Mouse (Mus musculus): Measurements from ENCODE around the gene Gnptab. TPM values are rescaled to one million over a fixed set of nuclear protein-coding genes. Genes with fewer than 3 reads are reported as not detected.
"Not testable (repeated sequence)": the region's sequence is repeated elsewhere in the genome, so short reads cannot be mapped to it uniquely, and the experiment has no call there.

The Gnptab gene
- polyA plus RNA-seq, 1 experiment, result 6.1 TPM

- 79% methylated on average over 12 of the region's 12 CpGs for WGBS
- DNase-seq (ENCODE audit: low read depth, low spot score), result no peak
Measured at GRCm38 (mm10) chr10:88407875-88408631, 29.1 kb downstream of the Gnptab start.

GRCm38 (mm10) chr10:88409751-88410150 is 30.8 kb downstream of the Gnptab start:
- no peak for DNase-seq (ENCODE audit: low read depth, low spot score)
- WGBS, result 62% methylated on average over 2 of the region's 2 CpGs

- 80% methylated on average over 17 of the region's 17 CpGs for WGBS
- no peak for DNase-seq (ENCODE audit: low read depth, low spot score)
Measured at GRCm38 (mm10) chr10:88412290-88412995, 33.5 kb downstream of the Gnptab start.

GRCm38 (mm10) chr10:88417686-88418085 is 38.8 kb downstream of the Gnptab start:
- WGBS, result 89% methylated on average over 5 of the region's 5 CpGs
- DNase-seq (ENCODE audit: low read depth, low spot score), result no peak

GRCm38 (mm10) chr10:88420141-88420541 is 41.2 kb downstream of the Gnptab start:
- 74% methylated on average over 11 of the region's 11 CpGs for WGBS
- DNase-seq (ENCODE audit: low read depth, low spot score), result no peak

GRCm38 (mm10) chr10:88420655-88421435 is 41.9 kb downstream of the Gnptab start:
- no peak for DNase-seq (ENCODE audit: low read depth, low spot score)
- WGBS, result 88% methylated on average over 19 of the region's 19 CpGs

GRCm38 (mm10) chr10:88426158-88426816 is 47.4 kb downstream of the Gnptab start:
- 95% methylated on average over 2 of the region's 2 CpGs for WGBS
- DNase-seq (ENCODE audit: low read depth, low spot score), result peak; percentile 44

GRCm38 (mm10) chr10:88426896-88427295 is 48.0 kb downstream of the Gnptab start:
- DNase-seq (ENCODE audit: low read depth, low spot score), result no peak
- 54% methylated on average over 5 of the region's 5 CpGs for WGBS

GRCm38 (mm10) chr10:88427998-88428397 is 49.1 kb downstream of the Gnptab start:
- no peak for DNase-seq (ENCODE audit: low read depth, low spot score)
- WGBS, result 92% methylated on average over 6 of the region's 6 CpGs

- DNase-seq (ENCODE audit: low read depth, low spot score), result no peak
- WGBS, result 76% methylated on average over 6 of the region's 6 CpGs
Measured at GRCm38 (mm10) chr10:88441224-88441623, 62.3 kb downstream of the Gnptab start.

- WGBS, result 41% methylated on average over 2 of the region's 2 CpGs
- peak; percentile 6 for DNase-seq (ENCODE audit: low read depth, low spot score)
Measured at GRCm38 (mm10) chr10:88451221-88451620, 72.3 kb downstream of the Gnptab start.

GRCm38 (mm10) chr10:88451990-88452389 is 73.1 kb downstream of the Gnptab start:
- DNase-seq (ENCODE audit: low read depth, low spot score), result no peak
- 85% methylated on average over 6 of the region's 6 CpGs for WGBS

GRCm38 (mm10) chr10:88457816-88458215 is 78.9 kb downstream of the Gnptab start:
- DNase-seq (ENCODE audit: low read depth, low spot score), result no peak
- WGBS, result 51% methylated on average over 6 of the region's 6 CpGs

GRCm38 (mm10) chr10:88459502-88459992 is 80.6 kb downstream of the Gnptab start, which contains the start of gene Sycp3:
Gene Sycp3 (plus strand): TSS chr10:88459569.
- no peak for DNase-seq (ENCODE audit: low read depth, low spot score)
- WGBS, result 87% methylated on average over 33 of the region's 33 CpGs

- 79% methylated on average over 18 of the region's 18 CpGs for WGBS
- no peak for DNase-seq (ENCODE audit: low read depth, low spot score)
Measured at GRCm38 (mm10) chr10:88460122-88460820, 81.3 kb downstream of the Gnptab start.

GRCm38 (mm10) chr10:88482866-88483265 is 103.9 kb downstream of the Gnptab start:
- DNase-seq (ENCODE audit: low read depth, low spot score), result not testable (repeated sequence)
- WGBS, result 88% methylated on average over 10 of the region's 10 CpGs

- 78% methylated on average over 5 of the region's 5 CpGs for WGBS
- no peak for DNase-seq (ENCODE audit: low read depth, low spot score)
Measured at GRCm38 (mm10) chr10:88488629-88489028, 109.7 kb downstream of the Gnptab start.

- 59% methylated on average over 7 of the region's 7 CpGs for whole genome bisulfite sequencing
- no peak for DNase-seq (ENCODE audit: low read depth, low spot score)
Measured at GRCm38 (mm10) chr10:88491632-88492031, 112.7 kb downstream of the Gnptab start.

- no peak for DNase-seq (ENCODE audit: low read depth, low spot score)
- WGBS, result 78% methylated on average over 8 of the region's 8 CpGs
Measured at GRCm38 (mm10) chr10:88492658-88493057, 113.7 kb downstream of the Gnptab start.

Measured in large intestine, adult 2 months (tissue).